Mouse (Mus musculus): ENCODE measurements at regions not wholly inside any gene's neighbourhood (a gene's known extent, or its start where the extent isn't known, plus 50 kb on each side); places are given as distances from the start of the nearest gene placed in this dataset.

DNA sequence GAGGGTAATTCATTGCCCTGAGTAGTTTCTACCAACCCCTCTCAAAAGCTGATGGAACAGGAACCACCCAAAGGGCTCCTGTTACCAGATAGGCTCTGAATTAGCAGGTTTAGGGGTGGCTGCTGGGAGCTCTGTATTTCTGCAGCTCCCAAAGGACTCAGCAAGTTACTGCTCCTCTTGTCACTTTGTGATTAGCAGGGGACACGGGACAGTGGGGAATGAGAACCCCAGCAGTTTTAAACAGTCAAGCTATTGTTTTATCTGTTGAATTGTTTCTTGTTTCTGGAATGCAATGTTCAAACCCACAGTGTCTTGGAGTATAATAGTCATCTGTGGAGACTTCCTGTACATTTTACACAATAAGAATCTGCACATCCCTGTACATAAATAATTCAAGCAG, 90.4 kb upstream of the Clnk start:
- DNase-seq (ENCODE audit: low read depth, low spot score): no peak
- no peaks in the 10 kb centered on the region for H3K9me3 ChIP-seq (ENCODE audit: control insufficient read depth, insufficient read depth, low read depth, low read length)
- in situ Hi-C loops (cut with MboI; ENCODE audit: low sequenced_read_pairs in 2 of 2, unreplicated experiment in 2 of 2): no loop called here
- H3K27ac ChIP-seq (ENCODE audit: insufficient read depth, low read depth, low read length, poor library complexity, severe bottlenecking): no peak overlapping the region
- H3K4me3 ChIP-seq (ENCODE audit: insufficient read depth in 1 of 2, low read depth in 1 of 2, low read length in 2 of 2, poor library complexity in 1 of 2, severe bottlenecking in 1 of 2): no peak overlapping the region
- H3K4me1 ChIP-seq (ENCODE audit: control insufficient read depth in 2 of 2, insufficient read depth in 2 of 2, low read length in 2 of 2, poor library complexity in 1 of 2): no peaks in the 10 kb centered on the region
- no peaks in the 10 kb centered on the region for H3K36me3 ChIP-seq (ENCODE audit: control insufficient read depth, insufficient read depth, low read length, poor library complexity, severe bottlenecking)
- no peak overlapping the region for H3K9ac ChIP-seq (ENCODE audit: insufficient read depth, low read depth, low read length, poor library complexity, severe bottlenecking)
- TF ChIP-seq CHD2 (IDR thresholded peaks at IDR 0.05; ENCODE audit: low read depth, low read length): no peak
- TF ChIP-seq HCFC1 (IDR thresholded peaks at IDR 0.05; ENCODE audit: borderline replicate concordance, insufficient read depth, low read length): no peak
- no peak for TF ChIP-seq ZNF384 (IDR thresholded peaks at IDR 0.05; ENCODE audit: low read depth, low read length)
- no peak for TF ChIP-seq MAFK (IDR thresholded peaks at IDR 0.05; ENCODE audit: insufficient read depth, low read depth, low read length)
- no peak for TF ChIP-seq ZC3H11A (IDR thresholded peaks at IDR 0.05; ENCODE audit: borderline replicate concordance, low read depth, low read length)

GRCm38 (mm10) chr5:38964445-38964844, 87.8 kb upstream of the Clnk start:
- Histone ChIP-seq H3K36me3 (ENCODE audit: control insufficient read depth, insufficient read depth, low read length, poor library complexity, severe bottlenecking) (no peaks in the 10 kb centered on the region), H3K9ac (ENCODE audit: insufficient read depth, low read depth, low read length, poor library complexity, severe bottlenecking) (no peak overlapping the region), H3K9me3 (ENCODE audit: control insufficient read depth, insufficient read depth, low read depth, low read length) (no peaks in the 10 kb centered on the region), H3K4me3 (ENCODE audit: insufficient read depth in 1 of 2, low read depth in 1 of 2, low read length in 2 of 2, poor library complexity in 1 of 2, severe bottlenecking in 1 of 2) (no peak overlapping the region), H3K27ac (ENCODE audit: insufficient read depth, low read depth, low read length, poor library complexity, severe bottlenecking) (no peak overlapping the region), H3K4me1 (ENCODE audit: control insufficient read depth in 2 of 2, insufficient read depth in 2 of 2, low read length in 2 of 2, poor library complexity in 1 of 2) (no peaks in the 10 kb centered on the region)
- TF ChIP-seq ZC3H11A (IDR thresholded peaks at IDR 0.05; ENCODE audit: borderline replicate concordance, low read depth, low read length) (no peak), HCFC1 (IDR thresholded peaks at IDR 0.05; ENCODE audit: borderline replicate concordance, insufficient read depth, low read length) (no peak), MAFK (IDR thresholded peaks at IDR 0.05; ENCODE audit: insufficient read depth, low read depth, low read length) (no peak), CHD2 (IDR thresholded peaks at IDR 0.05; ENCODE audit: low read depth, low read length) (no peak), ZNF384 (IDR thresholded peaks at IDR 0.05; ENCODE audit: low read depth, low read length) (no peak)
- DNase-seq (ENCODE audit: low read depth, low spot score): no peak
- in situ Hi-C loops (cut with MboI; ENCODE audit: low sequenced_read_pairs in 2 of 2, unreplicated experiment in 2 of 2): no loop called here

- Histone ChIP-seq H3K4me3 (ENCODE audit: insufficient read depth in 1 of 2, low read depth in 1 of 2, low read length in 2 of 2, poor library complexity in 1 of 2, severe bottlenecking in 1 of 2) (no peak overlapping the region), H3K9me3 (ENCODE audit: control insufficient read depth, insufficient read depth, low read depth, low read length) (no peaks in the 10 kb centered on the region), H3K9ac (ENCODE audit: insufficient read depth, low read depth, low read length, poor library complexity, severe bottlenecking) (no peak overlapping the region), H3K27ac (ENCODE audit: insufficient read depth, low read depth, low read length, poor library complexity, severe bottlenecking) (no peak overlapping the region), H3K4me1 (ENCODE audit: control insufficient read depth in 2 of 2, insufficient read depth in 2 of 2, low read length in 2 of 2, poor library complexity in 1 of 2) (no peaks in the 10 kb centered on the region), H3K36me3 (ENCODE audit: control insufficient read depth, insufficient read depth, low read length, poor library complexity, severe bottlenecking) (no peaks in the 10 kb centered on the region)
- DNase-seq (ENCODE audit: low read depth, low spot score): no peak
- in situ Hi-C loops (cut with MboI; ENCODE audit: low sequenced_read_pairs in 2 of 2, unreplicated experiment in 2 of 2): no loop called here
- TF ChIP-seq MAFK (IDR thresholded peaks at IDR 0.05; ENCODE audit: insufficient read depth, low read depth, low read length) (no peak), CHD2 (IDR thresholded peaks at IDR 0.05; ENCODE audit: low read depth, low read length) (no peak), ZNF384 (IDR thresholded peaks at IDR 0.05; ENCODE audit: low read depth, low read length) (no peak), HCFC1 (IDR thresholded peaks at IDR 0.05; ENCODE audit: borderline replicate concordance, insufficient read depth, low read length) (no peak), ZC3H11A (IDR thresholded peaks at IDR 0.05; ENCODE audit: borderline replicate concordance, low read depth, low read length) (no peak)
Observed at GRCm38 (mm10) chr5:38950520-38951288, 74.1 kb upstream of the Clnk start.

GRCm38 (mm10) chr5:38945903-38946686, 69.5 kb upstream of the Clnk start:
- H3K4me3 ChIP-seq (ENCODE audit: insufficient read depth in 1 of 2, low read depth in 1 of 2, low read length in 2 of 2, poor library complexity in 1 of 2, severe bottlenecking in 1 of 2): no peak overlapping the region
- no peak overlapping the region for H3K27ac ChIP-seq (ENCODE audit: insufficient read depth, low read depth, low read length, poor library complexity, severe bottlenecking)
- no peak overlapping the region for H3K9ac ChIP-seq (ENCODE audit: insufficient read depth, low read depth, low read length, poor library complexity, severe bottlenecking)
- no peaks in the 10 kb centered on the region for H3K4me1 ChIP-seq (ENCODE audit: control insufficient read depth in 2 of 2, insufficient read depth in 2 of 2, low read length in 2 of 2, poor library complexity in 1 of 2)
- no peaks in the 10 kb centered on the region for H3K36me3 ChIP-seq (ENCODE audit: control insufficient read depth, insufficient read depth, low read length, poor library complexity, severe bottlenecking)
- in situ Hi-C loops (cut with MboI; ENCODE audit: low sequenced_read_pairs in 2 of 2, unreplicated experiment in 2 of 2): no loop called here
- TF ChIP-seq CHD2 (IDR thresholded peaks at IDR 0.05; ENCODE audit: low read depth, low read length) (no peak), HCFC1 (IDR thresholded peaks at IDR 0.05; ENCODE audit: borderline replicate concordance, insufficient read depth, low read length) (no peak), MAFK (IDR thresholded peaks at IDR 0.05; ENCODE audit: insufficient read depth, low read depth, low read length) (no peak), ZNF384 (IDR thresholded peaks at IDR 0.05; ENCODE audit: low read depth, low read length) (no peak), ZC3H11A (IDR thresholded peaks at IDR 0.05; ENCODE audit: borderline replicate concordance, low read depth, low read length) (no peak)
- DNase-seq (ENCODE audit: low read depth, low spot score): no peak
- no peaks in the 10 kb centered on the region for H3K9me3 ChIP-seq (ENCODE audit: control insufficient read depth, insufficient read depth, low read depth, low read length)

Measured in ES-E14 (cell line).